Mouse (Mus musculus): ENCODE data around the gene E130311K13Rik.

The E130311K13Rik gene

GRCm38 (mm10) chr3:63895786-63896185 is 33.5 kb downstream of the E130311K13Rik start:
- DNase-seq (ENCODE audit: low read depth, low spot score), result no peak

- no peak for DNase-seq (ENCODE audit: low read depth, low spot score)
These were observed 35.6 kb downstream of the E130311K13Rik start for GRCm38 (mm10) chr3:63893677-63894076.

- no peak for DNase-seq (ENCODE audit: low read depth, low spot score)
These were observed 37.1 kb downstream of the E130311K13Rik start for GRCm38 (mm10) chr3:63892154-63892553.

- no peak for DNase-seq (ENCODE audit: low read depth, low spot score)
These were observed 48.2 kb downstream of the E130311K13Rik start for GRCm38 (mm10) chr3:63881065-63881464.

- DNase-seq (ENCODE audit: low read depth, low spot score), result no peak
These were observed 50.1 kb downstream of the E130311K13Rik start for GRCm38 (mm10) chr3:63878995-63879666.

- DNase-seq (ENCODE audit: low read depth, low spot score), result no peak
These were observed 56.5 kb downstream of the E130311K13Rik start for GRCm38 (mm10) chr3:63872818-63873217.

GRCm38 (mm10) chr3:63871249-63871648 is 58.0 kb downstream of the E130311K13Rik start:
- DNase-seq (ENCODE audit: low read depth, low spot score), result no peak

- DNase-seq (ENCODE audit: low read depth, low spot score), result no peak
These were observed 61.0 kb downstream of the E130311K13Rik start for GRCm38 (mm10) chr3:63868285-63868684.

GRCm38 (mm10) chr3:63865069-63865468 is 64.2 kb downstream of the E130311K13Rik start:
- DNase-seq (ENCODE audit: low read depth, low spot score), result no peak

Data from telencephalon, adult 2 months (tissue).